Mouse (Mus musculus): ENCODE measurements around the gene Ect2. TPM values are rescaled to one million over a fixed set of nuclear protein-coding genes. Genes with fewer than 3 reads are reported as not detected.

Ect2 gene
- total and polyA plus RNA-seq, 3 experiments = 22.6 to 48.5 (median 31.5) TPM

- no peak overlapping the region for H3K4me3 ChIP-seq (ENCODE audit: control insufficient read depth in 1 of 2, insufficient read depth in 1 of 2, low read depth in 2 of 2, low read length in 2 of 2)
- no peak for DNase-seq (ENCODE audit: low read depth, low spot score)
- no peak for TF ChIP-seq POLR2AphosphoS2 (IDR thresholded peaks at IDR 0.05; ENCODE audit: low read length)
- no peak for TF ChIP-seq EP300 (IDR thresholded peaks at IDR 0.05; ENCODE audit: low read depth in 1 of 2, low read length in 2 of 2)
- no peak for TF ChIP-seq SIN3A (IDR thresholded peaks at IDR 0.05; ENCODE audit: low read length)
- TF ChIP-seq RCOR1 (IDR thresholded peaks at IDR 0.05; ENCODE audit: low read depth, low read length) = no peak
- no peak for TF ChIP-seq TAL1 (IDR thresholded peaks at IDR 0.05; ENCODE audit: low read length)
- no peak for TF ChIP-seq ZKSCAN1 (IDR thresholded peaks at IDR 0.05; ENCODE audit: low read depth, low read length)
- TF ChIP-seq E2F4 (IDR thresholded peaks at IDR 0.05; ENCODE audit: borderline replicate concordance, low read depth, low read length) = no peak
- TF ChIP-seq MEF2A (IDR thresholded peaks at IDR 0.05; ENCODE audit: extremely low read depth, insufficient replicate concordance, low read depth, low read length, poor library complexity, severe bottlenecking) = no peak
- TF ChIP-seq MYC (IDR thresholded peaks at IDR 0.05; ENCODE audit: low read depth, low read length) = no peak
- no peak for TF ChIP-seq GABPA (IDR thresholded peaks at IDR 0.05; ENCODE audit: low read depth, low read length)
- no peak for TF ChIP-seq CTCF (IDR thresholded peaks at IDR 0.05 in 2 of 3, conservative IDR thresholded peaks at IDR 0.05 in 1 of 3; ENCODE audit: control insufficient read depth in 1 of 3, insufficient read depth in 1 of 3, low read depth in 2 of 3, low read length in 3 of 3, poor library complexity in 1 of 3, severe bottlenecking in 1 of 3)
- no peak for TF ChIP-seq RAD21 (IDR thresholded peaks at IDR 0.05; ENCODE audit: low read depth, low read length)
- TF ChIP-seq ZMIZ1 (IDR thresholded peaks at IDR 0.05; ENCODE audit: low read depth, low read length) = no peak
- no peak for TF ChIP-seq TBP (IDR thresholded peaks at IDR 0.05; ENCODE audit: low read depth, low read length)
- TF ChIP-seq ZNF384 (IDR thresholded peaks at IDR 0.05; ENCODE audit: low read depth, low read length) = no peak
- TF ChIP-seq SMC3 (IDR thresholded peaks at IDR 0.05; ENCODE audit: low read depth, low read length) = no peak
- TF ChIP-seq NELFE (IDR thresholded peaks at IDR 0.05; ENCODE audit: low read depth, low read length) = no peak
- no peak for TF ChIP-seq TCF12 (IDR thresholded peaks at IDR 0.05; ENCODE audit: low read depth, low read length)
- TF ChIP-seq MAFK (IDR thresholded peaks at IDR 0.05; ENCODE audit: borderline replicate concordance, low read depth, low read length) = no peak
- no peak for TF ChIP-seq USF1 (IDR thresholded peaks at IDR 0.05; ENCODE audit: low read depth, low read length)
- no peaks in the 10 kb centered on the region for H3K36me3 ChIP-seq (ENCODE audit: control insufficient read depth in 1 of 2, insufficient read depth in 2 of 2, low read length in 2 of 2)
- no peak overlapping the region for H3K27ac ChIP-seq (ENCODE audit: control insufficient read depth, low read depth, low read length)
- H3K79me2 ChIP-seq (ENCODE audit: control insufficient read depth, insufficient read depth, low read length, poor library complexity) = no peaks in the 10 kb centered on the region
- H3K4me1 ChIP-seq (ENCODE audit: control insufficient read depth in 1 of 2, insufficient read depth in 2 of 2, low read length in 2 of 2) = no peaks in the 10 kb centered on the region
- no peaks in the 10 kb centered on the region for H3K9me3 ChIP-seq (replicated peaks; ENCODE audit: insufficient read depth, low read length)
- no peaks in the 10 kb centered on the region for H3K27me3 ChIP-seq (ENCODE audit: control insufficient read depth in 1 of 2, insufficient read depth in 2 of 2, low read length in 2 of 2)
- H3K9ac ChIP-seq (ENCODE audit: control insufficient read depth, low read depth, low read length, poor library complexity, severe bottlenecking) = no peak overlapping the region
These were observed 88.8 kb downstream of the Ect2 start for GRCm38 (mm10) chr3:27064886-27065285.

DNA sequence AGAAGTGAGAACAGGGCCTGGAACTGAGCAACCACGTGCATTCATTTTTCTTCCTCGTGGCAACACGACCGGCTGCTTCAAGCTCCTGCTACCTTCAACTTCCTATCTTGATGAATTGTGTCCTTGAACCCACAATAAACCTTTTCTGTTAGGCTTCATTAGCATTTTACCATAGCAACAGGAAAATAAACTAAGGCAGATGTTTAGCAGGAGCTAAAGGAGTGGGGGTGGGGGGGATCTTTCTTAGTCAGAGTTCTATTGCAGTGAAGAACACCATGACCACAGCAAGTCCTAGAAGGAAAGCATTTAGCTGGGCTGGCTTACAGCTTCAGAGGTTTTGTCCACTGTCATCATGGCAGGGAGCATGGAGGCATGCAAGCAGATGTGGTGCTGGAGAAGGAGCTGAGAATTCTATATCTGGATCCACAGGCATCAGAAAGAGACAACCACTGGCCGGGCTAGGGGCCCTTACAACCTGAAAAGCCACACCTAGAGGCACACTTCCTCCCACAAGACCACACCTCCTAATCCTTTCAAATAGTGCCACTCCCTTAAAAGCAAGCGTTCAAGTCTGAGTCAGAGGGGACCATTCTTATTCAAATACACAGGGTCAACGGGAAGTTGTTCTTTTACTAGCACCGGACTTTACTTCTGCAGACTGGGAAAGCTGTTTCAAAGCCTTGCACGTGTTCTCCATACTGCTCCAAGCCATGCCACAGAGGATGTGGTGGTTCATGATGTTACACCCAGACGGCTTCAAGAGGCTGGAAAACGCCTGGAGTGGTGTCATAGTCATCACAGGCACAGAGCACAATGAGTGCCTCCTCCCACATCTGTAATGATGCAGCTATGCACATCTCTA, 90.0 kb downstream of the Ect2 start:
- H3K9me3 ChIP-seq (replicated peaks; ENCODE audit: insufficient read depth, low read length) = no peaks in the 10 kb centered on the region
- H3K79me2 ChIP-seq (ENCODE audit: control insufficient read depth, insufficient read depth, low read length, poor library complexity) = no peaks in the 10 kb centered on the region
- H3K4me1 ChIP-seq (ENCODE audit: control insufficient read depth in 1 of 2, insufficient read depth in 2 of 2, low read length in 2 of 2) = no peaks in the 10 kb centered on the region
- DNase-seq (ENCODE audit: low read depth, low spot score) = no peak
- no peak for TF ChIP-seq USF2 (IDR thresholded peaks at IDR 0.05; ENCODE audit: borderline replicate concordance in 1 of 2, insufficient read depth in 1 of 2, low read depth in 1 of 2, low read length in 2 of 2)
- no peaks in the 10 kb centered on the region for H3K27me3 ChIP-seq (ENCODE audit: control insufficient read depth in 1 of 2, insufficient read depth in 2 of 2, low read length in 2 of 2)
- no peaks in the 10 kb centered on the region for H3K36me3 ChIP-seq (ENCODE audit: control insufficient read depth in 1 of 2, insufficient read depth in 2 of 2, low read length in 2 of 2)
- no peak overlapping the region for H3K27ac ChIP-seq (ENCODE audit: control insufficient read depth, low read depth, low read length)
- no peak overlapping the region for H3K9ac ChIP-seq (ENCODE audit: control insufficient read depth, low read depth, low read length, poor library complexity, severe bottlenecking)
- H3K4me3 ChIP-seq (ENCODE audit: control insufficient read depth in 1 of 2, insufficient read depth in 1 of 2, low read depth in 2 of 2, low read length in 2 of 2) = no peak overlapping the region

All from MEL (cell line).